Mouse (Mus musculus): ENCODE results near the gene Slc6a12.

- no peak for TF ChIP-seq EP300 (optimal IDR thresholded peaks at IDR 0.05)
- TF ChIP-seq CTCF (IDR thresholded peaks at IDR 0.05; ENCODE audit: low read depth) = no peak
These were observed 16.3 kb upstream of the Slc6a12 start for GRCm38 (mm10) chr6:121326486-121327069.
